Mouse (Mus musculus) kidney, postnatal 4 days (tissue): ENCODE measurements at regions not wholly inside any gene's neighbourhood (a gene's known extent, or its start where the extent isn't known, plus 50 kb on each side); places are given as distances from the start of the nearest gene placed in this dataset.
A peak's percentile ranks its signal among the peaks of the same experiment; 100 is the strongest.

Source experiments
- DNase-seq, 2 experiments: peaks; one replicate each; pipeline ENCODE4 v3.0.0; 2021; ENCODE audit warnings: mixed read lengths in 2 of 2

- DNase-seq = no peak
Measured at GRCm38 (mm10) chr8:73767233-73767632, 413.9 kb upstream of the Large1 start.

GRCm38 (mm10) chr8:73758771-73759170 is 405.4 kb upstream of the Large1 start:
- no peak for DNase-seq

GRCm38 (mm10) chr8:73750571-73750970 is 397.2 kb upstream of the Large1 start:
- peak; percentile 26 to 47 for DNase-seq

GRCm38 (mm10) chr8:73706857-73707256 is 353.5 kb upstream of the Large1 start:
- no peak for DNase-seq
